Mouse (Mus musculus) kidney, embryonic 14.5 days (tissue): ENCODE measurements around the gene Hapln4. TPM values are rescaled to one million over a fixed set of nuclear protein-coding genes. Genes with fewer than 3 reads are reported as not detected.

Source experiments
- ATAC-seq: fragments of 200-750 bp; cut with Nextera tagmentation; 2 replicates; pipeline ENCODE4 v1.8.0; 2017; ENCODE audit warnings: moderate number of reproducible peaks, mild to moderate bottlenecking, moderate TSS enrichment, moderate library complexity; ENCODE audit not compliant: low FRiP score, low TSS enrichment
- H3K27ac ChIP-seq: fragments of 300-500 bp; sonication (generic); 2 replicates; pipeline ENCODE4 v1.5.1; 2014; ENCODE audit warnings: low read depth, mild to moderate bottlenecking, low read length, moderate library complexity, mixed read lengths
- H3K27me3 ChIP-seq: fragments of 300-500 bp; sonication (generic); 2 replicates; pipeline ENCODE4 v1.6.1; 2014; ENCODE audit warnings: mild to moderate bottlenecking, low read length; ENCODE audit not compliant: control insufficient read depth, insufficient read depth
- H3K36me3 ChIP-seq: fragments of 300-500 bp; sonication (generic); 2 replicates; pipeline ENCODE4 v1.6.1; 2014; ENCODE audit warnings: low read length, mixed read lengths; ENCODE audit not compliant: control insufficient read depth, insufficient read depth
- H3K4me1 ChIP-seq: fragments of 300-500 bp; sonication (generic); 2 replicates; pipeline ENCODE4 v1.6.1; 2014; ENCODE audit warnings: low read length, mixed read lengths; ENCODE audit not compliant: control insufficient read depth, insufficient read depth
- H3K4me2 ChIP-seq: fragments of 300-500 bp; sonication (generic); replicated peaks from 2 replicates; pipeline ENCODE4 v1.6.1; 2014; ENCODE audit warnings: low read depth, mild to moderate bottlenecking, low read length
- H3K4me3 ChIP-seq: fragments of 300-500 bp; sonication (generic); 2 replicates; pipeline ENCODE4 v1.5.1; 2014; ENCODE audit warnings: mild to moderate bottlenecking, low read length
- H3K9ac ChIP-seq: fragments of 300-500 bp; sonication (generic); 2 replicates; pipeline ENCODE4 v1.6.1; 2014; ENCODE audit warnings: low read depth, mild to moderate bottlenecking, low read length, moderate library complexity
- H3K9me3 ChIP-seq: fragments of 300-500 bp; sonication (generic); 2 replicates; pipeline ENCODE4 v1.6.1; 2016; ENCODE audit warnings: low read length; ENCODE audit not compliant: control insufficient read depth
- WGBS: fragments of 180-500 bp; shearing (Covaris S2); extraction: QIAGEN DNeasy Blood & Tissue Kit; methylation state at CpG from one replicate; pipeline ENCODE4 v1.1.7; 2014; 5-methylcytosine and 5-hydroxymethylcytosine counted together
- polyA plus RNA-seq: library from polyadenylated mRNA; unstranded; fragments of >200 nt; fragmentation: Nextera tagmentation; extraction: Ambion mirVana; gene quantifications from 2 replicates; pipeline ENCODE4 v1.2.1, GENCODE M21; 2014

The Hapln4 gene
- polyA plus RNA-seq, 1 experiment from 2014 or later: not detected

GRCm38 (mm10) chr8:70111192-70111795, 28.0 kb downstream of the Hapln4 start:
- H3K4me3 ChIP-seq: no peak overlapping the region

DNA sequence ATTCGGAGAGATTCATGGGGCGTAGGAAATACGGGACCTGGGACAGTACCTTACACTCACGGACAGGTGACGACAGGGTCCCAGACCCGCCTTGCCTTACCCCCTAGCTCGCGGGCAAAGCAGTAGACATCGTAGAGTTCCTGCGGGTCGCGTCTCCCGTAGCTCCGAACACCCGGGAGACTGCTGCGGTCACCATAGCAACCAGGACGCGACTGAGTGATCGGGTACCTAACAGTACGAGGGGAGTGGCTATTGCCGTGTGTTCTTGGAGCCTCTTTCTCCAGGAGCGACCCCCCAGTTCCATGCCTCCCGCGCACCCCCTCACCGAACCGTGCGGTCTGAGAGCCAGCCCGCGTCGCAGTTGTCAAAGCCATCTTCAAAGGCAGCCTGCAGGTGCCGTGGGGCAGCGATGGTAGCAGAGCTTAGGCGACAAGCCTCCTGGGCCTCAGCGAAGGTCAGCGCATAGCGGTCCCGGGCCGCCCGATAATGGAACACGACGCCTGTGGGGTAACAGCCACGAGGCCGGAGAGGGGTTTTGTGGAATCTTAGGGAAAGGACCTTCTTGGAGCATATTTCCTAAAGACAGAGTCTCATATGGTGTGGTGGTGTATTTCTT, 29.3 kb downstream of the Hapln4 start:
- Histone ChIP-seq H3K9me3 (no peaks in the 10 kb centered on the region), H3K4me2 (no peak overlapping the region), H3K4me3 (peak overlapping the region; percentile 3; the same call in 1 of the 2 replicates), H3K36me3 (no peaks in the 10 kb centered on the region), H3K9ac (no peak overlapping the region), H3K27me3 (peaks cover 69% of the 10 kb centered on the region), H3K4me1 (no peaks in the 10 kb centered on the region), H3K27ac (no peak overlapping the region)
- ATAC-seq: no peak
- 8% methylated on average over 43 of the region's 43 CpGs for WGBS

More at GRCm38 (mm10) chr8:70111192-70111795, 28.0 kb downstream of the Hapln4 start:
- 54% methylated on average over 23 of the region's 23 CpGs for WGBS
- no peaks in the 10 kb centered on the region for H3K9me3 ChIP-seq
- no peak overlapping the region for H3K4me2 ChIP-seq
- no peaks in the 10 kb centered on the region for H3K36me3 ChIP-seq
- H3K4me1 ChIP-seq: no peaks in the 10 kb centered on the region
- no peak for ATAC-seq
- H3K27me3 ChIP-seq: peaks cover 63% of the 10 kb centered on the region
- no peak overlapping the region for H3K9ac ChIP-seq
- H3K27ac ChIP-seq: no peak overlapping the region

DNA sequence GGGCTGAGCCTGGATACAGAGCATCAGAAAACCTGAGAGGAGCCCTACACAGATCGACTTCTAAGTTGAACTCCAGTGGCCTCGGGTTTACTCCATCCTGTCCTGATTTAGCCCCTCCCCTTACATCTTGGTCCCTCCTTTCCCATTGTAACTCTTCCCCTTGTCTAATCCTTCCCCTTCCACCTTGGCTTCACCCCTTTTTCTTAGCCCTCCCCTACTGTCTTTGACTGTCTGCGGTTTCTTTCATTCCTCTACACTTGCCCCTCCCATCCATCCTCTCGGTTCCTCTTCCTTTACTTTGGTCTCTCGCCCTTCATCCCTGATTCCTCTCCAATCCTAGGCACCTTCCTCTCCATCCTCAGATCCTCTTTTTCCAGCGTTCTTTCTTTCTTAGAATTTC, 31.2 kb downstream of the Hapln4 start:
- no peaks in the 10 kb centered on the region for H3K4me1 ChIP-seq
- 21% methylated on average over 6 of the region's 6 CpGs for WGBS
- H3K27ac ChIP-seq: no peak overlapping the region
- no peaks in the 10 kb centered on the region for H3K36me3 ChIP-seq
- H3K27me3 ChIP-seq: peaks cover 82% of the 10 kb centered on the region
- H3K9ac ChIP-seq: no peak overlapping the region
- H3K9me3 ChIP-seq: no peaks in the 10 kb centered on the region
- ATAC-seq: no peak
- H3K4me3 ChIP-seq: no peak overlapping the region
- no peak overlapping the region for H3K4me2 ChIP-seq

DNA sequence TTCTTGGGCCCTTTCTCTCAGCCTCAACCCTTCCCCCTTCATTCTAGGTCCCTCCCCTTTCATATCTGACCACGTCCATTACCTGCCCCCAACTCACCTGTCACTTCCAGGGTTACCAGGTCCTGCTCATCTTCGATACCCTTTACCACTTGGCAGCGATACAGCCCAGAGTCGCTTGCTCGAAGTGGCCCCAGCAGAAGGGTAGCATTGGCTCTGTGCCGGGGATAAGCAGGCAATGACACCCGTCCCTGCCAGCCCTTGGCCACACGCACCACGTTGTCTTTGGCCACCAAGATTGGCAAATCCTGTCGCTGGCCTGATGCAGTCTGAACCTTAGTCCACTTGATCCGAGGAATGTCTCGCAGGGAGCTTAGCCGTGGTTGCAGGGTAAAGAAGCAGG, 31.6 kb downstream of the Hapln4 start:
- Histone ChIP-seq H3K9me3 (no peaks in the 10 kb centered on the region), H3K27ac (no peak overlapping the region), H3K4me1 (no peaks in the 10 kb centered on the region), H3K36me3 (no peaks in the 10 kb centered on the region), H3K4me3 (no peak overlapping the region), H3K4me2 (no peak overlapping the region), H3K9ac (no peak overlapping the region), H3K27me3 (peaks cover 86% of the 10 kb centered on the region)
- WGBS: 69% methylated on average over 13 of the region's 13 CpGs
- ATAC-seq: no peak

DNA sequence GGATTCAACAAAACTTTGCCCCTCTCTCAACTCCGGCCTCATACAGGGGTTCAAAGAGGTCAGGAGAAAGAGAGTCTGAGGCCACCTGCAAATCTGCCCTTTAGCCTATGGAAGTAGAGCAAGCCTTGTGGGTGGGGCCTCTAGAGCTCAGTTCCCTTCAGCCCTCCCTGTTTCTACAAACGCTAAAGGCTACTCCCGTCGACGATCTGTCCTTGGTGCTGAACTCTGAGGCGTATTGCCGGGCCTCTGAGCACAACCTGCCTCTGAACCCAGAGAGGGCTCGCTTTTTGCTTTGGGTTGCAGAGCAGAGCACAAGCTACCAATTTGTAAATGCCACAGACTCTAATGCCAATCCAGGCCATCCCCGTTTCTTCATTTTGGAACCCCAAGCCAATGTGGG, 34.4 kb downstream of the Hapln4 start:
- H3K4me3 ChIP-seq: no peak overlapping the region
- WGBS: 9% methylated on average over 9 of the region's 9 CpGs
- peaks cover 65% of the 10 kb centered on the region for H3K27me3 ChIP-seq
- H3K9me3 ChIP-seq: no peaks in the 10 kb centered on the region
- no peak overlapping the region for H3K4me2 ChIP-seq
- no peak for ATAC-seq
- H3K27ac ChIP-seq: no peak overlapping the region
- H3K36me3 ChIP-seq: no peaks in the 10 kb centered on the region
- no peaks in the 10 kb centered on the region for H3K4me1 ChIP-seq
- no peak overlapping the region for H3K9ac ChIP-seq

DNA sequence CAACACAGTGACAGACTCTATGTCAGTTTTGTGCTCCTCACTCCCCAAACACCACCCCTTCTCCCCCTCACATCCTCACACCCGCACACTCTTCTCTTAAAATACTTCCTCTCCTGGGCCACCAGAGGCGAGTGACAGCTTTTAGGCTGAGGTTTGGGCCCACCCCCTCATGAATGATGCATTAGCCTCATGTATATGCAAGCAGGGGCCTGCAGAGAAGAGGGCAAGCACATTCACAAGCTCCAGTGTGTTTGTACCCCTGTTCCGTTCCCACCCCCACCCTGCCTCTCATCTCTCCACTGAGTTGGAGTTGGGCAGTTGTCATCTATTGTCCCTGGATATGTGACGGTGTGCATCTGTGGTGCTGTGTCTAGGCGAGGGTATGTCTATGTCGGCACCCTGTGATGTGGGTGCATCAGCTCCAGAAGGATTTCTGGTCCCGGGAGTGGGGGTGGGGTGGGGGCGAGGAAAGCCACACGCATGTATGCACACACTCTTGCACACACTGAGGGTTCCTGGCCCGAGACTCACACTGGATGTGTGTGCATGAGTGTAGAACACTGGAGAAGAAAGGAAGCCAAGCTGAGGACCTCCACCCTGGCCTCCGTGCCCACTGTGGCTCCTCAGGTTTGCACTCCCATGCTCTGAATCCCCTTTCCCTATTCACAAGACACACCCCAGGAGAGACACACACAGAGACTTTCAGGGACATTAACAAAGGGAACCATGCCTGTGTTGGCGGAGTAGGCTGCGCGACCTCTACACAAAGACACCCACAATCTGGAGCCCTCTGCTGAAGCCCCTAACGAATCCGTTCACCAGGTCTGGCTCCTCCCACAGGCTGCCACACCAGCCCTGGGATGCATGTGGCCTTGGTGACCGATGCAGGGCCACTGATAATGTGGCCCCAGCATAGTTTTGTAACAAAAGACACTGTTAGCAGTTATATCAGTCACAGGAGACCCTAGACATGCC, 35.8 kb downstream of the Hapln4 start:
- ATAC-seq: no peak
- no peak overlapping the region for H3K9ac ChIP-seq
- H3K4me1 ChIP-seq: no peaks in the 10 kb centered on the region
- H3K27me3 ChIP-seq: peaks cover 51% of the 10 kb centered on the region
- WGBS: 12% methylated on average over 17 of the region's 17 CpGs
- no peaks in the 10 kb centered on the region for H3K36me3 ChIP-seq
- H3K4me2 ChIP-seq: no peak overlapping the region
- H3K9me3 ChIP-seq: no peaks in the 10 kb centered on the region
- H3K27ac ChIP-seq: no peak overlapping the region
- H3K4me3 ChIP-seq: no peak overlapping the region

- ATAC-seq: peak; percentile 88
These were observed 37.4 kb downstream of the Hapln4 start, which contains the start of gene Ncan for GRCm38 (mm10) chr8:70120667-70121066. Ncan (minus strand) TSS chr8:70120873.

DNA sequence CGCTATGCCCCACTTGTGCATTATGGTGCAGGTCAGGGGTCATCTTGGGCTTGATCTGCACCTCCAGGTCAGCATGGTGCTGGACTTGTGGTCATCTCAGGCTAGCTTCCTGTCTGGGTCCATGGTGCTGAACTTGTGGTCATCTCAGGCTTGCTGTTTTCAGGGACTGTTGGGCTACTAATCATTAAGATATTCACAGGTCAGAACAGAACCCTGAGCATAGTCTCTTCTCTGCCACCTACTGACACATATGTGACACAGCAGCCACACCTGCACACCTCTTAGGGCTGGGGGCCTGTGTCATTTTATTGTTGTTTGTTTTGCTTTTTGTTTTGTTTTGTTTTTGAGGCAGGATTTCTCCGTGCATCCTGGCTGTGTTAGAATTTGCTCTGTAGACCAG, 39.6 kb downstream of the Hapln4 start:
- no peak overlapping the region for H3K9ac ChIP-seq
- WGBS: 46% methylated on average over 2 of the region's 2 CpGs
- H3K27me3 ChIP-seq: peaks cover 30% of the 10 kb centered on the region
- H3K4me2 ChIP-seq: no peak overlapping the region
- H3K36me3 ChIP-seq: no peaks in the 10 kb centered on the region
- no peak for ATAC-seq
- no peaks in the 10 kb centered on the region for H3K4me1 ChIP-seq
- no peak overlapping the region for H3K27ac ChIP-seq
- no peak overlapping the region for H3K4me3 ChIP-seq
- H3K9me3 ChIP-seq: no peaks in the 10 kb centered on the region

More at GRCm38 (mm10) chr8:70120667-70121066, 37.4 kb downstream of the Hapln4 start, which contains the start of gene Ncan:
- H3K36me3 ChIP-seq: no peaks in the 10 kb centered on the region
- H3K9ac ChIP-seq: 0 out of 2 replicates have a peak within 1 kb of the TSS, but pooled peaks have one; percentile 4
- H3K27ac ChIP-seq: no peak within 1 kb of the TSS
- H3K9me3 ChIP-seq: no peaks in the 10 kb centered on the region
- H3K27me3 ChIP-seq: peaks cover 41% of the 10 kb centered on the region
- peak within 1 kb of the TSS; percentile 30 for H3K4me2 ChIP-seq
- H3K4me3 ChIP-seq: peak within 1 kb of the TSS; percentile 13
- no peaks in the 10 kb centered on the region for H3K4me1 ChIP-seq
- WGBS: 2% methylated on average over 19 of the region's 19 CpGs
